9 mouse cellular contexts compared by ENCODE assay signal in genomic region chr9:116350804-116351547, GRCm38 (mm10).
A peak's percentile ranks its signal among the peaks of the same experiment; 100 is the strongest.
DNase-seq lines count a peak whose midpoint lies in the region; ATAC-seq and TF ChIP-seq lines count a peak whose summit lies in the region.
"Had no signal": no experiment of that assay in that cellular context is flagged by ENCODE, and none has a peak within 500 bp of the region (broad histone marks: within the 10 kb centered on the region; RNA-seq: fewer than 3 reads in every experiment).

No protein-coding gene starts in this region.

- TF ChIP-seq POLR2A in lung, adult 2 months (IDR thresholded peaks at IDR 0.05; ENCODE audit: borderline replicate concordance, extremely low read depth, low read depth, low read length): no peak

- peak; percentile 52 for DNase-seq in forebrain, embryonic 14.5 days (ENCODE audit: low spot score)
- DNase-seq in forebrain, embryonic 10.5 days (ENCODE audit: extremely low spot score, low spot score): no peak
- DNase-seq in lung, adult 2 months: no peak
- DNase-seq in embryonic facial prominence, embryonic 14.5 days (ENCODE audit: low spot score): peak; percentile 67
- peak; percentile 41 to 73 for DNase-seq in lung, postnatal 4 days
- DNase-seq in left cerebral cortex, adult 18-20 months (ENCODE audit: low spot score in 2 of 2): no peak
- no peak for DNase-seq in adrenal gland, postnatal 10 days
- DNase-seq: B cell, adult 2 months had no signal

- no peaks in the 10 kb centered on the region for H3K27me3 ChIP-seq in forebrain, embryonic 14.5 days (replicated peaks; ENCODE audit: control insufficient read depth, insufficient read depth, low read length)
- no peaks in the 10 kb centered on the region for H3K27me3 ChIP-seq in forebrain, embryonic 10.5 days (ENCODE audit: poor library complexity, severe bottlenecking)
- no peaks in the 10 kb centered on the region for H3K27me3 ChIP-seq in lung, embryonic 15.5 days
- H3K27me3 ChIP-seq in embryonic facial prominence, embryonic 14.5 days (replicated peaks; ENCODE audit: control insufficient read depth, insufficient read depth, low read length): no peaks in the 10 kb centered on the region

- H3K4me1 ChIP-seq in forebrain, embryonic 14.5 days (ENCODE audit: control insufficient read depth, insufficient read depth, low read length): no peaks in the 10 kb centered on the region
- H3K4me1 ChIP-seq in forebrain, embryonic 10.5 days: no peaks in the 10 kb centered on the region
- H3K4me1 ChIP-seq in lung, embryonic 15.5 days: peaks cover 26% of the 10 kb centered on the region; the same call in 1 of the 2 replicates
- no peaks in the 10 kb centered on the region for H3K4me1 ChIP-seq in lung, adult 2 months (ENCODE audit: control insufficient read depth, insufficient read depth, low read length)
- peaks cover 5% of the 10 kb centered on the region; the same call in 1 of the 2 replicates for H3K4me1 ChIP-seq in embryonic facial prominence, embryonic 14.5 days (ENCODE audit: control insufficient read depth, insufficient read depth, low read length)

- H3K9me3 ChIP-seq in forebrain, embryonic 14.5 days (replicated peaks; ENCODE audit: control insufficient read depth, low read length): no peaks in the 10 kb centered on the region
- no peaks in the 10 kb centered on the region for H3K9me3 ChIP-seq in forebrain, embryonic 10.5 days
- H3K9me3 ChIP-seq in lung, embryonic 15.5 days: no peaks in the 10 kb centered on the region
- no peaks in the 10 kb centered on the region for H3K9me3 ChIP-seq in embryonic facial prominence, embryonic 14.5 days (ENCODE audit: control insufficient read depth, low read length)

- 72% methylated on average over 10 of the region's 10 CpGs for WGBS in forebrain, embryonic 14.5 days
- WGBS in forebrain, embryonic 10.5 days: 87% methylated on average over 10 of the region's 10 CpGs
- 33% methylated on average over 10 of the region's 10 CpGs for WGBS in lung, embryonic 15.5 days
- WGBS in lung, adult 2 months: 48% methylated on average over 10 of the region's 10 CpGs
- 52% methylated on average over 10 of the region's 10 CpGs for WGBS in embryonic facial prominence, embryonic 14.5 days

- H3K4me2 ChIP-seq in forebrain, embryonic 14.5 days (ENCODE audit: low read length): no peak overlapping the region
- H3K4me2 ChIP-seq in lung, embryonic 15.5 days: no peak overlapping the region
- H3K4me2 ChIP-seq in embryonic facial prominence, embryonic 14.5 days (ENCODE audit: low read depth, low read length): no peak overlapping the region

- H3K27ac ChIP-seq in forebrain, embryonic 14.5 days (ENCODE audit: low read depth, low read length): no peak overlapping the region
- H3K27ac ChIP-seq in forebrain, embryonic 10.5 days: no peak overlapping the region
- peak overlapping the region; percentile 72 for H3K27ac ChIP-seq in lung, embryonic 15.5 days
- H3K27ac ChIP-seq in embryonic facial prominence, embryonic 14.5 days (replicated peaks; ENCODE audit: low read depth, low read length): peak overlapping the region; percentile 22

- H3K9ac ChIP-seq in forebrain, embryonic 14.5 days (ENCODE audit: low read length): no peak overlapping the region
- H3K9ac ChIP-seq in lung, embryonic 15.5 days: no peak overlapping the region
- H3K9ac ChIP-seq in embryonic facial prominence, embryonic 14.5 days (ENCODE audit: low read depth, low read length): no peak overlapping the region

- H3K36me3 ChIP-seq in forebrain, embryonic 14.5 days (ENCODE audit: control insufficient read depth, insufficient read depth, low read length): no peaks in the 10 kb centered on the region
- no peaks in the 10 kb centered on the region for H3K36me3 ChIP-seq in forebrain, embryonic 10.5 days (replicated peaks)
- no peaks in the 10 kb centered on the region for H3K36me3 ChIP-seq in lung, embryonic 15.5 days
- no peaks in the 10 kb centered on the region for H3K36me3 ChIP-seq in embryonic facial prominence, embryonic 14.5 days (ENCODE audit: control insufficient read depth, insufficient read depth, low read length)

- ATAC-seq in forebrain, embryonic 14.5 days: peak; percentile 58; the same call in 1 of the 2 replicates
- no peak for ATAC-seq in lung, embryonic 15.5 days (ENCODE audit: borderline replicate concordance, extremely low read depth, low FRiP score, low TSS enrichment)
- no peak for ATAC-seq in embryonic facial prominence, embryonic 14.5 days (ENCODE audit: low read depth)

- no peak for TF ChIP-seq CTCF in lung, adult 2 months (IDR thresholded peaks at IDR 0.05; ENCODE audit: insufficient read depth, low read length)

- H3K4me3 ChIP-seq in forebrain, embryonic 14.5 days (ENCODE audit: low read depth, low read length): no peak overlapping the region
- no peak overlapping the region for H3K4me3 ChIP-seq in forebrain, embryonic 10.5 days
- no peak overlapping the region for H3K4me3 ChIP-seq in lung, embryonic 15.5 days
- no peak overlapping the region for H3K4me3 ChIP-seq in lung, adult 2 months (replicated peaks; ENCODE audit: extremely low read depth, low read depth, low read length)
- no peak overlapping the region for H3K4me3 ChIP-seq in embryonic facial prominence, embryonic 14.5 days (ENCODE audit: low read depth, low read length)

Comparison
In these comparisons a context has a peak if more than half of its experiments do, and no peak if none do; other contexts are left out.
1. DNase-seq: peak in forebrain, embryonic 14.5 days (single experiment), embryonic facial prominence, embryonic 14.5 days (single experiment) and lung, postnatal 4 days (2 of 2); none in forebrain, embryonic 10.5 days (single experiment), lung, adult 2 months (single experiment), left cerebral cortex, adult 18-20 months (0 of 2) and adrenal gland, postnatal 10 days (single experiment).
2. H3K27ac ChIP-seq: peak in lung, embryonic 15.5 days (single experiment) and embryonic facial prominence, embryonic 14.5 days (single experiment); none in forebrain, embryonic 14.5 days (single experiment) and forebrain, embryonic 10.5 days (single experiment).